ENCODE assay signal across 8 mouse cellular contexts in genomic region chr17:27634871-27635574, GRCm38 (mm10). TPM values are rescaled to one million over a fixed set of nuclear protein-coding genes. Genes with fewer than 3 reads are reported as not detected.
A peak's percentile ranks its signal among the peaks of the same experiment; 100 is the strongest.
DNase-seq lines count a peak whose midpoint lies in the region; ATAC-seq and TF ChIP-seq lines count a peak whose summit lies in the region.

TSS of gene RPS10-NUDT3 (minus strand) at chr17:27635222.

- H3K9me3 ChIP-seq in embryonic facial prominence, embryonic 12.5 days = no peaks in the 10 kb centered on the region
- no peaks in the 10 kb centered on the region for H3K9me3 ChIP-seq in limb, embryonic 15.5 days
- H3K9me3 ChIP-seq in midbrain, postnatal 0 days (ENCODE audit: low read length) = no peaks in the 10 kb centered on the region

- intact Hi-C loops in heart, adult 2 months (cut with DNase I) = loop anchor here (10.0 kb wide), 1 partner anchor 420 kb away; no protein-coding TSS in a partner anchor

- TF ChIP-seq EP300 in heart, adult 2 months (IDR thresholded peaks at IDR 0.05; ENCODE audit: insufficient read depth, low read depth, low read length) = 0 out of 2 replicates have a peak, but pooled peaks have one; percentile 15

- WGBS in embryonic facial prominence, embryonic 12.5 days = under 1% methylated on average over 72 of the region's 72 CpGs
- WGBS in heart, adult 2 months = under 1% methylated on average over 72 of the region's 72 CpGs
- under 1% methylated on average over 61 of the region's 72 CpGs for WGBS in limb, embryonic 15.5 days
- 0% methylated on average over 57 of the region's 72 CpGs for WGBS in midbrain, postnatal 0 days

- peak within 1 kb of the TSS; percentile 92 for H3K4me2 ChIP-seq in embryonic facial prominence, embryonic 12.5 days (replicated peaks)
- H3K4me2 ChIP-seq in limb, embryonic 15.5 days = peak within 1 kb of the TSS; percentile 74
- peak within 1 kb of the TSS; percentile 52 for H3K4me2 ChIP-seq in midbrain, postnatal 0 days (ENCODE audit: low read depth, low read length, poor library complexity, severe bottlenecking)

- no peak for TF ChIP-seq CTCF in heart, adult 2 months (IDR thresholded peaks at IDR 0.05)
- TF ChIP-seq CTCF in midbrain, postnatal 0 days (IDR thresholded peaks at IDR 0.05) = no peak; the same call in 1 of the 2 replicates

- H3K79me2 ChIP-seq in heart, adult 2 months (replicated peaks; ENCODE audit: control insufficient read depth, insufficient read depth, low read length) = no peaks in the 10 kb centered on the region

- no peaks in the 10 kb centered on the region for H3K27me3 ChIP-seq in embryonic facial prominence, embryonic 12.5 days
- H3K27me3 ChIP-seq in heart, adult 2 months (ENCODE audit: control insufficient read depth, insufficient read depth, low read length) = no peaks in the 10 kb centered on the region
- no peaks in the 10 kb centered on the region for H3K27me3 ChIP-seq in limb, embryonic 15.5 days
- H3K27me3 ChIP-seq in midbrain, postnatal 0 days (ENCODE audit: insufficient read depth, low read length) = no peaks in the 10 kb centered on the region

- peak within 1 kb of the TSS; percentile 96 for H3K4me3 ChIP-seq in embryonic facial prominence, embryonic 12.5 days
- peak within 1 kb of the TSS; percentile 67 for H3K4me3 ChIP-seq in heart, adult 2 months
- peak within 1 kb of the TSS; percentile 89 for H3K4me3 ChIP-seq in limb, embryonic 15.5 days
- peak within 1 kb of the TSS; percentile 63 for H3K4me3 ChIP-seq in midbrain, postnatal 0 days (ENCODE audit: low read depth, low read length)

- peak within 1 kb of the TSS; percentile 95 for H3K27ac ChIP-seq in embryonic facial prominence, embryonic 12.5 days
- peak within 1 kb of the TSS; percentile 68 for H3K27ac ChIP-seq in heart, adult 2 months
- H3K27ac ChIP-seq in limb, embryonic 15.5 days = peak within 1 kb of the TSS; percentile 92
- H3K27ac ChIP-seq in midbrain, postnatal 0 days (ENCODE audit: low read depth, low read length) = peak within 1 kb of the TSS; percentile 89

- H3K36me3 ChIP-seq in embryonic facial prominence, embryonic 12.5 days = peaks cover 42% of the 10 kb centered on the region
- H3K36me3 ChIP-seq in heart, adult 2 months (ENCODE audit: control insufficient read depth, insufficient read depth, low read length) = peaks cover 2% of the 10 kb centered on the region; the same call in 1 of the 2 replicates
- peaks cover 36% of the 10 kb centered on the region for H3K36me3 ChIP-seq in limb, embryonic 15.5 days
- peaks cover 26% of the 10 kb centered on the region for H3K36me3 ChIP-seq in midbrain, postnatal 0 days (ENCODE audit: insufficient read depth, low read length)

- DNase-seq in 416B (ENCODE audit: low read depth) = peak; percentile 91
- DNase-seq in adrenal gland, postnatal 36 days = peak; percentile 91 to 94
- DNase-seq in heart, adult 2 months = peak; percentile 92 to 94
- peak; percentile 84 to 86 for DNase-seq in kidney, adult 8-10 months
- DNase-seq in midbrain, postnatal 0 days (ENCODE audit: low spot score) = peak; percentile 95
- DNase-seq in spleen, postnatal 10 days (ENCODE audit: low spot score in 2 of 2) = peak; percentile 86 to 91

- peak within 1 kb of the TSS; percentile 96 for H3K9ac ChIP-seq in embryonic facial prominence, embryonic 12.5 days
- H3K9ac ChIP-seq in heart, adult 2 months (ENCODE audit: low read depth, low read length) = peak within 1 kb of the TSS; percentile 76
- H3K9ac ChIP-seq in limb, embryonic 15.5 days = peak within 1 kb of the TSS; percentile 80
- peak within 1 kb of the TSS; percentile 76 for H3K9ac ChIP-seq in midbrain, postnatal 0 days (replicated peaks; ENCODE audit: low read length, poor library complexity, severe bottlenecking)

- peak; percentile 96 for ATAC-seq in embryonic facial prominence, embryonic 12.5 days (ENCODE audit: insufficient number of reproducible peaks, insufficient read depth, low FRiP score, low TSS enrichment)
- peak; percentile 95 for ATAC-seq in limb, embryonic 15.5 days (ENCODE audit: insufficient number of reproducible peaks, low FRiP score, low TSS enrichment, low read depth)
- ATAC-seq in midbrain, postnatal 0 days (ENCODE audit: low FRiP score) = peak; percentile 96

- TF ChIP-seq POLR2A in heart, adult 2 months (IDR thresholded peaks at IDR 0.05; ENCODE audit: insufficient read depth, low read depth, low read length) = peak; percentile 89

- H3K4me1 ChIP-seq in embryonic facial prominence, embryonic 12.5 days = peaks cover 26% of the 10 kb centered on the region
- peaks cover 4% of the 10 kb centered on the region for H3K4me1 ChIP-seq in heart, adult 2 months (ENCODE audit: control insufficient read depth, insufficient read depth, low read length)
- peaks cover 42% of the 10 kb centered on the region for H3K4me1 ChIP-seq in limb, embryonic 15.5 days
- no peaks in the 10 kb centered on the region for H3K4me1 ChIP-seq in midbrain, postnatal 0 days (ENCODE audit: insufficient read depth, low read length)

RNA-seq across cellular contexts. Expression of gene RPS10-NUDT3, which starts in this region (rescaled TPM):
- not detected for total RNA-seq in adrenal gland, postnatal 36 days (2021)
- polyA plus RNA-seq in embryonic facial prominence, embryonic 12.5 days (2016; fragmentation: Nextera tagmentation; extraction: Ambion mirVana) = not detected in 2 replicates
- total RNA-seq in heart, adult 2 months (2021) = not detected
- not detected in 2 replicates for polyA plus RNA-seq in heart, adult 2 months (2012; rRNA removed)
- not detected in 2 replicates for polyA plus RNA-seq in limb, embryonic 15.5 days (2015; fragmentation: Nextera tagmentation; extraction: Ambion mirVana)
- total RNA-seq in midbrain, postnatal 0 days (2014; rRNA removed) = not detected in 2 replicates
- polyA plus RNA-seq in midbrain, postnatal 0 days (2015; fragmentation: Nextera tagmentation; extraction: Ambion mirVana) = not detected in 2 replicates

Comparison
In these comparisons a context has a peak if more than half of its experiments do, and no peak if none do; other contexts are left out.
1. Peak in every context shown above with its lines: DNase-seq, ATAC-seq, H3K4me3 ChIP-seq and H3K27ac ChIP-seq.
2. Peak in DNase-seq in adrenal gland, postnatal 36 days; RNA of the gene not detected or under 1 TPM.
3. Peak in ATAC-seq, H3K4me3 ChIP-seq, H3K27ac ChIP-seq, H3K9ac ChIP-seq and H3K4me2 ChIP-seq in embryonic facial prominence, embryonic 12.5 days; RNA of the gene not detected or under 1 TPM.
4. Peak in DNase-seq, H3K4me3 ChIP-seq, H3K27ac ChIP-seq and H3K9ac ChIP-seq in heart, adult 2 months; RNA of the gene not detected or under 1 TPM.
5. Peak in ATAC-seq, H3K4me3 ChIP-seq, H3K27ac ChIP-seq, H3K9ac ChIP-seq and H3K4me2 ChIP-seq in limb, embryonic 15.5 days; RNA of the gene not detected or under 1 TPM.
6. Peak in DNase-seq, ATAC-seq, H3K4me3 ChIP-seq, H3K27ac ChIP-seq, H3K9ac ChIP-seq and H3K4me2 ChIP-seq in midbrain, postnatal 0 days; RNA of the gene not detected or under 1 TPM.